Mouse (Mus musculus): ENCODE data around the gene Wdpcp. TPM values are rescaled to one million over a fixed set of nuclear protein-coding genes. Genes with fewer than 3 reads are reported as not detected.

The Wdpcp gene
- polyA plus RNA-seq, 1 experiment from 2014 or later = 9.0 TPM

DNA sequence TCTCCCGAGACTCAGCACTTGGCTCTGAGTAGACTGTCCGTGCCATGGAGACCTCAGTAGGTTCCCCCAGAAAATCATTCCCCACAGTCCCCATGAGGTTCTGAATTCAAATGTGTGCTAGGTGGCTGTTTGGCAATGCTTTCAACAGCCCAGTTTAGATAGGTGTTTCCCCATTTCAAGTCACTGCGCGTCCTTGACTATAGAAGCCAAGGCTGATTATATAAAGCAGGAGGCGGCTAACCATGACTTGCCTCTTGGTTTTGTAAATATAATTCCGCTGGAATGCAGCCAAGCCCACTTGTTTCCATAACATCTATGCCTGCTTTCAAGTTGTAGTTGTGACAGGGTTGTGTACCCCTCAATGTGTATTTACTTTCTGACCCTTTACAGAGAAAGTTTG is 157.9 kb downstream of the Wdpcp start:
- Histone ChIP-seq H3K9ac (ENCODE audit: low read depth, low read length) (no peak overlapping the region), H3K27me3 (replicated peaks; ENCODE audit: control insufficient read depth, insufficient read depth, low read length) (no peaks in the 10 kb centered on the region), H3K36me3 (ENCODE audit: control insufficient read depth, insufficient read depth, low read length) (no peaks in the 10 kb centered on the region), H3K4me2 (ENCODE audit: low read depth, low read length) (no peak overlapping the region), H3K9me3 (ENCODE audit: control insufficient read depth, low read length) (no peaks in the 10 kb centered on the region), H3K27ac (replicated peaks; ENCODE audit: low read depth, low read length) (no peak overlapping the region), H3K4me1 (ENCODE audit: control insufficient read depth, insufficient read depth, low read length) (no peaks in the 10 kb centered on the region), H3K4me3 (ENCODE audit: low read depth, low read length) (no peak overlapping the region)
- ATAC-seq (ENCODE audit: low read depth) (no peak), DNase-seq (ENCODE audit: low spot score) (peak; percentile 65)
- 78% methylated on average over 6 of the region's 6 CpGs for WGBS

DNA sequence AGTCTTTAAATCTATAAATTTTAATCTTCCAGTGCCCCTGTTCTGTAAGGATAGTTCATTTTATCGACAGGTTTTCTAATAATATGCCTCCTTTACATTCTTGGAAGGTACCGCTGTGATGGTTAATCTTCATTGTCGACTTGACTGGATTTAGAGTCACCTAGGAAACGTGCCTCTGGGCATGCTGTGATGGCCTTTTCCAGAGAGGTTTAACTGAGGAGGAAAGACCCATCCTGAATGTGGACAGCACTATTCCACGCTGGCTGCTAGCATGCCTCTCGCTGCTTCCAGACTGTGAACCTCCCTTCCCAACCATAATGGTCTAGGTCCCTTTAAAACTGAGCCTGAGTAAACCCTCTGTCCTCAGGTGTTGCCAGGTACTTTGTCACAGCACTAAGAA is 163.2 kb downstream of the Wdpcp start:
- no peaks in the 10 kb centered on the region for H3K9me3 ChIP-seq (ENCODE audit: control insufficient read depth, low read length)
- H3K4me3 ChIP-seq (ENCODE audit: low read depth, low read length) = no peak overlapping the region
- no peak overlapping the region for H3K4me2 ChIP-seq (ENCODE audit: low read depth, low read length)
- no peak overlapping the region for H3K27ac ChIP-seq (replicated peaks; ENCODE audit: low read depth, low read length)
- no peak overlapping the region for H3K9ac ChIP-seq (ENCODE audit: low read depth, low read length)
- no peak for ATAC-seq (ENCODE audit: low read depth)
- no peak for DNase-seq (ENCODE audit: low spot score)
- H3K36me3 ChIP-seq (ENCODE audit: control insufficient read depth, insufficient read depth, low read length) = no peaks in the 10 kb centered on the region
- H3K27me3 ChIP-seq (replicated peaks; ENCODE audit: control insufficient read depth, insufficient read depth, low read length) = no peaks in the 10 kb centered on the region
- H3K4me1 ChIP-seq (ENCODE audit: control insufficient read depth, insufficient read depth, low read length) = no peaks in the 10 kb centered on the region
- 57% methylated on average over 6 of the region's 6 CpGs for WGBS

DNA sequence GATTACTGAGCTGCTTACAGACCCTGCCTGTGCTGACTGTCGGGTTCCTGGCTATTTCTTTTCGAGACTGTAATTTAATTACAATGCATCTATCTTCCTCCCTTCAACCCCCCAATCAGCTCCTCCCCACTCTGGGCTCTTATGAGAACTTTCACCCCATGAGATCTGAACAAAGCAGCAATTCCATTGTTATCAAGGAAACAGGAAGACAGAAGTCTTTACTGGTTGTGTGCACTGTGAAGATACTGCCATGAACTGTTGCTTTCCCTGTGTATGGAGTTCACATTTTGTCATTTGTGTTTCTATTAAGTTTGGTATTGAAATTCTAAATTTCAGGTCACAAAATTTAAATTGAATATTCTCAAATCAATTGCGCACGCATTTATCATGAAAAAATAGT is 177.5 kb downstream of the Wdpcp start:
- H3K27me3 ChIP-seq (replicated peaks; ENCODE audit: control insufficient read depth, insufficient read depth, low read length) = no peaks in the 10 kb centered on the region
- H3K36me3 ChIP-seq (ENCODE audit: control insufficient read depth, insufficient read depth, low read length) = no peaks in the 10 kb centered on the region
- no peaks in the 10 kb centered on the region for H3K9me3 ChIP-seq (ENCODE audit: control insufficient read depth, low read length)
- 79% methylated on average over 4 of the region's 4 CpGs for WGBS
- ATAC-seq (ENCODE audit: low read depth) = no peak
- no peak for DNase-seq (ENCODE audit: low spot score)
- no peak overlapping the region for H3K9ac ChIP-seq (ENCODE audit: low read depth, low read length)
- no peak overlapping the region for H3K27ac ChIP-seq (replicated peaks; ENCODE audit: low read depth, low read length)
- no peak overlapping the region for H3K4me3 ChIP-seq (ENCODE audit: low read depth, low read length)
- 0 out of 2 replicates have a peak, but pooled peaks cover 2% of the 10 kb centered on the region for H3K4me1 ChIP-seq (ENCODE audit: control insufficient read depth, insufficient read depth, low read length)
- H3K4me2 ChIP-seq (ENCODE audit: low read depth, low read length) = no peak overlapping the region

DNA sequence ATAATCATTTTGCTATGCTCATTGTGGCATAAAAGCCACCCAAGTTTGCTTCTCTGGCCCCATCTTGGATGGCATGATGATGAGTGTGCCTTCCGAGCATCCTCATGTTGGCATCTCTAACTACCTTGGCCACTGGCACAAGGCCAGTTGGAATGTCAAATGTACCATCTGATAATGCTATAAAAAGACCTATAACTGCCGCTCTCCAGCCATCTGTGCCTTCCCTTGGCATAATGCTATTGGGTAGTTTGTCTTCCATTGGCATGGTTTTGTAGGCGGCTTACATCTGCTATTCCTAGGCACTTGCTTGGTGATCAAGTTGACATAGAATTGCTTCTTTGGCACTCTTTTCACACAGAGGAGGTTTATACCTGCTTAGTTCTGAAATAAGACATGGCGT is 191.2 kb downstream of the Wdpcp start:
- Histone ChIP-seq H3K9me3 (ENCODE audit: control insufficient read depth, low read length) (peaks cover 7% of the 10 kb centered on the region; the same call in 1 of the 2 replicates), H3K36me3 (ENCODE audit: control insufficient read depth, insufficient read depth, low read length) (no peaks in the 10 kb centered on the region), H3K4me3 (ENCODE audit: low read depth, low read length) (no peak overlapping the region), H3K27me3 (replicated peaks; ENCODE audit: control insufficient read depth, insufficient read depth, low read length) (no peaks in the 10 kb centered on the region), H3K4me2 (ENCODE audit: low read depth, low read length) (no peak overlapping the region), H3K27ac (replicated peaks; ENCODE audit: low read depth, low read length) (no peak overlapping the region), H3K4me1 (ENCODE audit: control insufficient read depth, insufficient read depth, low read length) (no peaks in the 10 kb centered on the region), H3K9ac (ENCODE audit: low read depth, low read length) (no peak overlapping the region)
- WGBS = 85% methylated on average over 4 of the region's 4 CpGs
- ATAC-seq (ENCODE audit: low read depth) (no peak), DNase-seq (ENCODE audit: low spot score) (no peak)

DNA sequence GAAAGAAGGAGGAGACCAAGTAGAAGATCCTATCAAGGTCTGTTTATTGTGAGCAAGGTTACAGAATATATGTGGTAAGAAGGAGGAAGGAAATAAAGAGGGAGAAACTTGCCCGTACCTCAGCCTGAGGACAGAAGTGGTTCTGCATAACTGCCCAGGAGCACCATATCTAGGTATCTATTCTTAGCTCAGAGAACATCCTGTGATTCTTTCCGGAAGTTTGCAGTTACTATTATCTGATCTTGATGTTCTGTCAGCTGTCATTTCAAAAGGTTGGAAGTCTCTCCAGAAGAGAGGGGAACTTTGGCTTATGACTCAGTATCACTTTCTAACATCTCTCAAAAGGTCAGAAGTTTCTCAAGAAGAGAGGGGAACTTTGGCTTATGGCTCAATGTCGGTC is 216.8 kb downstream of the Wdpcp start:
- H3K4me3 ChIP-seq (ENCODE audit: low read depth, low read length) = no peak overlapping the region
- DNase-seq (ENCODE audit: low spot score) (no peak), ATAC-seq (ENCODE audit: low read depth) (no peak)
- no peak overlapping the region for H3K27ac ChIP-seq (replicated peaks; ENCODE audit: low read depth, low read length)
- no peaks in the 10 kb centered on the region for H3K36me3 ChIP-seq (ENCODE audit: control insufficient read depth, insufficient read depth, low read length)
- no peaks in the 10 kb centered on the region for H3K4me1 ChIP-seq (ENCODE audit: control insufficient read depth, insufficient read depth, low read length)
- 0 out of 2 replicates have a peak, but pooled peaks cover 7% of the 10 kb centered on the region for H3K9me3 ChIP-seq (ENCODE audit: control insufficient read depth, low read length)
- no peak overlapping the region for H3K4me2 ChIP-seq (ENCODE audit: low read depth, low read length)
- H3K27me3 ChIP-seq (replicated peaks; ENCODE audit: control insufficient read depth, insufficient read depth, low read length) = no peaks in the 10 kb centered on the region
- 90% methylated on average over 3 of the region's 3 CpGs for WGBS
- H3K9ac ChIP-seq (ENCODE audit: low read depth, low read length) = no peak overlapping the region

DNA sequence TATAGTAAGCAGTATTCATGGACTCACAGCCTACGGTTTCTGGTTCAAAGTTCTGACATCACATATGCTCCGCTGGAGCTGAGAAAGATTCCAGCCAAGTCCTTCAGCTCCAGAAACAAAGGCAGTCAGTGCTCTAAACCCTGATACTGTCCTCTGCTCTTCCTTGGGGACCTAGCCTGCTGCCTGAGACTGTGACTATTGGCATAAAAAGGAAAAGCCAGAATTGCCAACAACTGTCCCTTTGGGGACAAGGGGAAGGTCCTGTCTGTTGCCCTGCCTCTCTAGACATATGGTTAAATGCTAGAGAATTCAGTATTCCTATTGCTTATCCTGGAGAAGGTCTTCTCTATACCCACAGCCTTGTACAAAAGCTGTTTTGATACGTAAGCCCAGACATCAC is 252.9 kb downstream of the Wdpcp start:
- no peak overlapping the region for H3K27ac ChIP-seq (replicated peaks; ENCODE audit: low read depth, low read length)
- no peaks in the 10 kb centered on the region for H3K4me1 ChIP-seq (ENCODE audit: control insufficient read depth, insufficient read depth, low read length)
- WGBS = 91% methylated on average over 3 of the region's 3 CpGs
- DNase-seq (ENCODE audit: low spot score) (no peak), ATAC-seq (ENCODE audit: low read depth) (no peak)
- no peaks in the 10 kb centered on the region for H3K27me3 ChIP-seq (replicated peaks; ENCODE audit: control insufficient read depth, insufficient read depth, low read length)
- H3K9ac ChIP-seq (ENCODE audit: low read depth, low read length) = no peak overlapping the region
- H3K4me3 ChIP-seq (ENCODE audit: low read depth, low read length) = no peak overlapping the region
- H3K36me3 ChIP-seq (ENCODE audit: control insufficient read depth, insufficient read depth, low read length) = no peaks in the 10 kb centered on the region
- H3K9me3 ChIP-seq (ENCODE audit: control insufficient read depth, low read length) = no peaks in the 10 kb centered on the region
- no peak overlapping the region for H3K4me2 ChIP-seq (ENCODE audit: low read depth, low read length)

DNA sequence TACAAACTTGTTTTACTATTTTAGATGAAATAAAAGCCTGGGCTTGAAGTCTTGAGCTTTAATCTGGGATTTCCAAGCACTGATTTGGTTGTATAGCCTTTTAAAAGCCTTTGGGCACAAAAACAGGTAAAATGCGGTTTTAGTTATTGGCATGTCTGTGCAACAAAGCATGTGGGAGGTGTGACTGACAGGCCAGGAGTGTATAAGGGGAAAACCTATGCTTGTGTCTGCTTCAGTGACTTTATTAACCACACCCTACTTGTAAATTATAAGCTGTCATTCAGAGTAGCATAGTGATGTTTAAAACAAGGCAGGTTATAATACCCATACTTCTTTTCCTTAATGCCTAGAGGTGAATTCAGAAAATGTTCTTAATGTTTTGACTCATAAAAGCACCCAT is 254.5 kb downstream of the Wdpcp start:
- Histone ChIP-seq H3K9ac (ENCODE audit: low read depth, low read length) (no peak overlapping the region), H3K4me3 (ENCODE audit: low read depth, low read length) (no peak overlapping the region), H3K27me3 (replicated peaks; ENCODE audit: control insufficient read depth, insufficient read depth, low read length) (no peaks in the 10 kb centered on the region), H3K9me3 (ENCODE audit: control insufficient read depth, low read length) (no peaks in the 10 kb centered on the region), H3K4me1 (ENCODE audit: control insufficient read depth, insufficient read depth, low read length) (no peaks in the 10 kb centered on the region), H3K27ac (replicated peaks; ENCODE audit: low read depth, low read length) (no peak overlapping the region), H3K36me3 (ENCODE audit: control insufficient read depth, insufficient read depth, low read length) (no peaks in the 10 kb centered on the region), H3K4me2 (ENCODE audit: low read depth, low read length) (no peak overlapping the region)
- DNase-seq (ENCODE audit: low spot score) = peak; percentile 50
- 70% methylated on average over 1 of the region's 1 CpGs for WGBS
- ATAC-seq (ENCODE audit: low read depth) = peak; percentile 77; the same call in 1 of the 2 replicates

DNA sequence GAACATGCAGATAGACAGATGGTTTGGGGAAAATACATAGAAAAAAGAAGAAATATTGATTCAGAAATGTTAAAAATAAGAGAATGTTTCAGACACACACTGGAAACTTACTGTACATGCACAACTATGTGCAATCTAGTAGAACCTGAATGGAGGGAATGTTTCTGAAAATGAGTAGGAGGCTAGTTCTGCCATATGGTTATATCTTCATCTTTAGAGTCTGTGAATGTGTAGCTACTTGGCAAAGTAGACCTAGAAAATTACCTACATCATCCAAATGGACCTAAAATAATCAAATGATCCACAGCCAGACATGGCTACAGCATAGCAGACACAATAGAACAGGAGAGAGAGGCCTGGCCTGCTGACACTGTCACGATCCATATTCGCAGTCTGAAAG is 275.0 kb downstream of the Wdpcp start:
- Histone ChIP-seq H3K4me1 (ENCODE audit: control insufficient read depth, insufficient read depth, low read length) (no peaks in the 10 kb centered on the region), H3K4me2 (ENCODE audit: low read depth, low read length) (no peak overlapping the region), H3K9me3 (ENCODE audit: control insufficient read depth, low read length) (no peaks in the 10 kb centered on the region), H3K9ac (ENCODE audit: low read depth, low read length) (no peak overlapping the region), H3K27me3 (replicated peaks; ENCODE audit: control insufficient read depth, insufficient read depth, low read length) (no peaks in the 10 kb centered on the region), H3K27ac (replicated peaks; ENCODE audit: low read depth, low read length) (no peak overlapping the region), H3K36me3 (ENCODE audit: control insufficient read depth, insufficient read depth, low read length) (no peaks in the 10 kb centered on the region), H3K4me3 (ENCODE audit: low read depth, low read length) (no peak overlapping the region)
- no peak for ATAC-seq (ENCODE audit: low read depth)
- 94% methylated on average over 2 of the region's 2 CpGs for WGBS
- DNase-seq (ENCODE audit: low spot score) = no peak

DNA sequence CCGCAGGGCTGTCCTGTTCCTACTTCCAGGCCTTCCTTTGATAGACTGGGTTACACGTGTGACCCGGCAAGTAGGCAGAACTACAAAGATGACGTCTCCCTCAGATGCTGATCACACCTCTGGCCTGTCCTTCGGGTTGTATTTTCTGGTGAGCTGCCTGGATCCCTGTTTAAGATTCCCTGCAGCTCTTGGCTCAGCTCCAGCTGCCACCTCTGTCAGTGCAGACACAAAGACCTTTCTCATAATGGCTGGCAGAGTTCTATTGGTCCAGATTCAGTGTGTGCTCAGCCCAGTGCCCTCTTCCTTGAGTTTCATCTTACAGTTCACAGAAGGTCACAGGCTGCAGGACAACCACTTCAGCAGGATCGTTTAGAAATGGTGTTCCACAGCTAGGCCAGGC is 292.0 kb downstream of the Wdpcp start:
- Histone ChIP-seq H3K9me3 (ENCODE audit: control insufficient read depth, low read length) (no peaks in the 10 kb centered on the region), H3K27ac (replicated peaks; ENCODE audit: low read depth, low read length) (no peak overlapping the region), H3K4me3 (ENCODE audit: low read depth, low read length) (no peak overlapping the region), H3K27me3 (replicated peaks; ENCODE audit: control insufficient read depth, insufficient read depth, low read length) (no peaks in the 10 kb centered on the region), H3K4me1 (ENCODE audit: control insufficient read depth, insufficient read depth, low read length) (no peaks in the 10 kb centered on the region), H3K9ac (ENCODE audit: low read depth, low read length) (no peak overlapping the region), H3K36me3 (ENCODE audit: control insufficient read depth, insufficient read depth, low read length) (no peaks in the 10 kb centered on the region), H3K4me2 (ENCODE audit: low read depth, low read length) (no peak overlapping the region)
- 49% methylated on average over 6 of the region's 6 CpGs for WGBS
- ATAC-seq (ENCODE audit: low read depth) = peak; percentile 33
- peak; percentile 46 for DNase-seq (ENCODE audit: low spot score)
